Mouse (Mus musculus) lung, adult 2 months (tissue): ENCODE measurements around the gene Tprn.

Experiments
- CTCF ChIP-seq: fragments of 200-500 bp; IDR thresholded peaks from 2 replicates; pipeline ENCODE4 v1.5.1; 2011; ENCODE audit warnings: mild to moderate bottlenecking, low read length, control low read depth; ENCODE audit not compliant: insufficient read depth
- POLR2A ChIP-seq: fragments of 200-500 bp; IDR thresholded peaks from 2 replicates; pipeline ENCODE4 v1.6.1; 2011; ENCODE audit warnings: low read depth, mild to moderate bottlenecking, control low read depth, low read length, borderline replicate concordance; ENCODE audit errors: extremely low read depth

DNA sequence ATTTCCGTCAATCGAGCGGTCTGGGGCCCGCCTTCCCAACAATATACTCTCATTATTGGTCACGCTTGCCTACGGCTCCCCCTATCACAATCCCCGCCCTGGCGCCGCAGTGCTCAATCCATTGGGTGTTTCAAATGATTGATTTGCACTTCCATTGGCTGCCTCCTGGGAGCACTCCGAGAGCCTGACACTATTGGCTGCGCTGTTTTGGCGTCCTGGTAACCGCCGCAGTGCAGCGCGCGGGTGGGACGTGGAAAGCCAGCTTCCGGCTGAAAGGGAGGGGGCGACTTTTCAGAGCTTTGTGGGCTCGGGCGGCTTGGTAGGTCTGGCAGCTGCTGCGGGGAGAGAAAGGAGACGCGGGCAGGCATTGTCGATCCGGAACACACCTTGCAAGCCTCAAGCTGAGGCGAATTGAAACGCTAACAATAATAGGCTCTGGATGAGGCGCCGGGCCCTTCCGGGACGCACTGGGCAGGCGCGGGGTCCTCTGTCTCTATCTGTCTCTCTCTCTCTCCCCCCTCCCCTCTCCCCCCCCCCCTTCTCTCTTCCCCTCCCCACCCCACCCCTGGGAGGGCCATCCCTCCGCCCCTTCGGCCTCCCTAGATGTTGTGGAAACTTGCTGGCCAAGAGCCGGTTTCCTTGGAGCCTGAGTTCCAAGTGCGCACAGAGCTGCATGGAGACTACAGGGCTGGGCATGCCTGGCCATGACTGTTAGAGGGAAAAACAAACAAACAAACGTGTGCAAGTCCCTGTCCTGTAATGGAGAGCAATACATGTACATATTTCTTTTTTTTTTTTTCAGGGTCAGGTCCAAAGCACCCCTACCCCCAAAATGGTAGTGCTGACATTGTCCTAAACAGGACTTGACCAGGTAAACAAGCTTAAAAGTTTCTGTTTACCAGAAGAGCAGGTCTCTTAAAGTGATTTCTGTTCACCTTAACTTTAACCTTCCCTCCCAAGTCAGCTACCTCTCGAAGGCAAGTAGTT lies 37.4 kb upstream of the Tprn start:
- TF ChIP-seq CTCF (no peak), POLR2A (peak; percentile 88; the same call in 1 of the 2 replicates)
